8 mouse cellular contexts compared by ENCODE assay signal in the genomic region with DNA sequence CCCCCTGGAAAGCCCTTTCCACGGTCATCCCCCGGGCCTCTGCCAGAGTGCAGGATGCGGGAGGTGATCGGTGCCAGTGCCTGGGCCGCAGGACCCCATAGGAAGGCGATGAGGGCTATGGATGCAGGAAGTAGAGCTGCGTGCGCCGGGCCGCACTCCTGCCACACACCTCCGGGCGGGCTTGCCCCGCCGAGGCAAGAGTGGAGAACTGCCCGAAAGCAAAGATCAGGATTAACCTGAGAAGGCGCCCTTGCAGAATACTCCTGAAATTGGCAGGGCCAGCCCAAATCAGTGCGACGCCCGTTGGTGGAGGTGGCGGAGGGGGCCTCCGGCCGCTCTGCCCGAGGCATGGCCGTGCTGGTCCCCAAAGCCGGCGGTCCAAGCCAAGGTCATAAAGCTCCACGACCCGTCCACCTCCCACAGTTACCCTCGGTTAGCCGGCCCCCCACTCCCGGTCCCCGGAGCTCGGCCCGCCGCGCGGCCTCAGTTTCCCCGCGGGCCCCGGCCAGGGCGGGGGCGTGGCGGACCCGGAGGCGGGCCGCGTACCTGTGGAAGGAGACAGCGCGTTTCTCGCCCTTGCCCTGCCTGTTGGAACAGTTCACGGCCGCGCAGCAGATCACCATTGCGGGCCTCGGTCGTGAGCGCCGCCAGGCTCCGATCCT. TPM values are rescaled to one million over a fixed set of nuclear protein-coding genes. Genes with fewer than 3 reads are reported as not detected.
DNase-seq lines count a peak whose midpoint lies in the region; ATAC-seq and TF ChIP-seq lines count a peak whose summit lies in the region.

No protein-coding gene starts in this region.

- H3K27me3 ChIP-seq in Patski (no peaks in the 10 kb centered on the region), myocyte (ENCODE audit: control insufficient read depth, insufficient read depth, insufficient read length) (no peaks in the 10 kb centered on the region)
- no peaks in the 10 kb centered on the region for H3K27me3 ChIP-seq in hindbrain, embryonic 16.5 days (replicated peaks; ENCODE audit: control insufficient read depth, insufficient read depth, low read length)
- H3K27me3 ChIP-seq in liver, embryonic 11.5 days (replicated peaks; ENCODE audit: control insufficient read depth, insufficient read depth, low read length) = no peaks in the 10 kb centered on the region

- H3K9ac ChIP-seq in hindbrain, embryonic 16.5 days (ENCODE audit: low read depth, low read length) = peak overlapping the region; percentile 92
- peak overlapping the region; percentile 87 for H3K9ac ChIP-seq in liver, embryonic 11.5 days (ENCODE audit: low read depth, low read length)

- no peak for TF ChIP-seq CTCF in lung, adult 2 months (IDR thresholded peaks at IDR 0.05; ENCODE audit: insufficient read depth, low read length)
- TF ChIP-seq CTCF in Patski (IDR thresholded peaks at IDR 0.05) = no peak
- no peak for TF ChIP-seq CTCF in embryonic fibroblast, embryonic 13.5 days (IDR thresholded peaks at IDR 0.05; ENCODE audit: borderline replicate concordance, insufficient read depth, low read length)

- peak overlapping the region; percentile 82 for H3ac ChIP-seq in myocyte (ENCODE audit: control insufficient read depth, insufficient read length)

- peak overlapping the region; percentile 79 for H3K4me3 ChIP-seq in lung, adult 2 months (replicated peaks; ENCODE audit: extremely low read depth, low read depth, low read length)
- peak overlapping the region; percentile 82 for H3K4me3 ChIP-seq in embryonic fibroblast, embryonic 13.5 days (ENCODE audit: insufficient read depth, low read length)
- H3K4me3 ChIP-seq in hindbrain, embryonic 16.5 days (ENCODE audit: low read length) = peak overlapping the region; percentile 98
- peak overlapping the region; percentile 93 for H3K4me3 ChIP-seq in liver, embryonic 11.5 days (ENCODE audit: low read depth, low read length)
- H3K4me3 ChIP-seq in myocyte = peak overlapping the region; percentile 45

- H3K79me2 ChIP-seq in myocyte (ENCODE audit: control insufficient read depth, insufficient read depth) = peaks cover 55% of the 10 kb centered on the region

- peak overlapping the region; percentile 49 for H3K27ac ChIP-seq in embryonic fibroblast, embryonic 13.5 days (ENCODE audit: insufficient read depth, low read length)
- peak overlapping the region; percentile 82 for H3K27ac ChIP-seq in hindbrain, embryonic 16.5 days (ENCODE audit: low read depth, low read length)
- H3K27ac ChIP-seq in liver, embryonic 11.5 days (ENCODE audit: low read depth, low read length) = peak overlapping the region; percentile 83

- WGBS in lung, adult 2 months = 1% methylated on average over 59 of the region's 59 CpGs
- under 1% methylated on average over 55 of the region's 59 CpGs for WGBS in hindbrain, embryonic 16.5 days
- whole genome bisulfite sequencing in liver, embryonic 11.5 days = under 1% methylated on average over 55 of the region's 59 CpGs

- in situ Hi-C loops in Patski (cut with MboI; ENCODE audit: low pct_unique_long_range_greater_than_20kb) = no loop called here

- 0 out of 2 replicates have a peak, but pooled peaks have one; percentile 24 for TF ChIP-seq POLR2A in lung, adult 2 months (IDR thresholded peaks at IDR 0.05; ENCODE audit: borderline replicate concordance, extremely low read depth, low read depth, low read length)
- TF ChIP-seq POLR2A in embryonic fibroblast, embryonic 13.5 days (IDR thresholded peaks at IDR 0.05; ENCODE audit: low read depth, low read length) = peak; percentile 41; the same call in 1 of the 2 replicates
- TF ChIP-seq POLR2A in myocyte (IDR thresholded peaks at IDR 0.05; ENCODE audit: insufficient read length, low read depth) = peak; percentile 47

- ATAC-seq in Patski = peak; percentile 46
- peak; percentile 40 for ATAC-seq in hindbrain, embryonic 16.5 days
- peak; percentile 21 for ATAC-seq in liver, embryonic 11.5 days (replicated peaks; ENCODE audit: low FRiP score)

- peaks cover 6% of the 10 kb centered on the region for H3K4me1 ChIP-seq in lung, adult 2 months (ENCODE audit: control insufficient read depth, insufficient read depth, low read length)
- 0 out of 2 replicates have a peak, but pooled peaks cover 2% of the 10 kb centered on the region for H3K4me1 ChIP-seq in embryonic fibroblast, embryonic 13.5 days (ENCODE audit: control insufficient read depth, insufficient read depth, low read length)
- peaks cover 24% of the 10 kb centered on the region for H3K4me1 ChIP-seq in hindbrain, embryonic 16.5 days (ENCODE audit: control insufficient read depth, insufficient read depth, low read depth, low read length)
- H3K4me1 ChIP-seq in liver, embryonic 11.5 days (replicated peaks; ENCODE audit: control insufficient read depth, insufficient read depth, low read length) = peaks cover 18% of the 10 kb centered on the region

- H3K4me2 ChIP-seq in hindbrain, embryonic 16.5 days (ENCODE audit: low read length) = peak overlapping the region; percentile 79
- peak overlapping the region; percentile 97 for H3K4me2 ChIP-seq in liver, embryonic 11.5 days
- H3K4me2 ChIP-seq in myocyte (ENCODE audit: low read depth) = peak overlapping the region; percentile 93

- CTCF ChIA-PET in Patski (lab: Charles Lee) = interaction anchor here (1.3 kb wide), 1 partner anchor 85 kb away, joined by 3 read pairs; no protein-coding TSS in a partner anchor

- H3K9me3 ChIP-seq in hindbrain, embryonic 16.5 days (ENCODE audit: control insufficient read depth, low read length) = no peaks in the 10 kb centered on the region
- H3K9me3 ChIP-seq in liver, embryonic 11.5 days (ENCODE audit: control insufficient read depth, low read length) = no peaks in the 10 kb centered on the region

- H3K36me3 ChIP-seq in hindbrain, embryonic 16.5 days (ENCODE audit: control insufficient read depth, insufficient read depth, low read length) = 0 out of 2 replicates have a peak, but pooled peaks cover 4% of the 10 kb centered on the region
- peaks cover 8% of the 10 kb centered on the region; the same call in 1 of the 2 replicates for H3K36me3 ChIP-seq in liver, embryonic 11.5 days (ENCODE audit: control insufficient read depth, insufficient read depth, low read length)
- no peaks in the 10 kb centered on the region for H3K36me3 ChIP-seq in myocyte (ENCODE audit: control insufficient read depth, insufficient read depth)

- DNase-seq in lung, adult 2 months = peak; percentile 59
- no peak for DNase-seq in lung, postnatal 25 days (ENCODE audit: low spot score)
- no peak for DNase-seq in Patski (ENCODE audit: low read depth, low spot score)
- peak; percentile 73 for DNase-seq in liver, embryonic 11.5 days (ENCODE audit: low spot score)
- DNase-seq in spleen, adult 18-20 months = no peak

- POLR2A ChIA-PET in Patski (lab: Charles Lee) = interaction anchor here (0.7 to 1.0 kb wide), 2 partner anchors 48 to 85 kb away, joined by 4 read pairs; a partner anchor contains a TSS

TF ChIP-seq in myocyte, 11 proteins besides CTCF, POLR2A, EP300 and RAD21:
- TF ChIP-seq MYOG (IDR thresholded peaks at IDR 0.05; ENCODE audit: control insufficient read depth in 1 of 3, insufficient read depth in 1 of 3, insufficient read length in 2 of 3, low read depth in 2 of 3) (no peak), TCF3 (IDR thresholded peaks at IDR 0.05; ENCODE audit: insufficient read length, low read depth) (no peak), CEBPB (IDR thresholded peaks at IDR 0.05; ENCODE audit: insufficient read depth, poor library complexity, severe bottlenecking) (no peak), SRF (IDR thresholded peaks at IDR 0.05; ENCODE audit: control insufficient read depth, insufficient read length, low read depth) (no peak), TCF12 (IDR thresholded peaks at IDR 0.05; ENCODE audit: insufficient read depth, poor library complexity, severe bottlenecking) (no peak), REST (IDR thresholded peaks at IDR 0.05; ENCODE audit: insufficient read depth, insufficient read length) (no peak), POLR2AphosphoS2 (IDR thresholded peaks at IDR 0.05; ENCODE audit: insufficient read length, low read depth) (no peak), USF1 (IDR thresholded peaks at IDR 0.05; ENCODE audit: low read depth) (no peak), E2F4 (IDR thresholded peaks at IDR 0.05; ENCODE audit: insufficient read depth) (no peak), MYOD1 (IDR thresholded peaks at IDR 0.05; ENCODE audit: control insufficient read depth in 1 of 3, insufficient read length in 2 of 3, low read depth in 2 of 3) (no peak), MAX (IDR thresholded peaks at IDR 0.05; ENCODE audit: low read depth) (no peak)

RNA-seq across cellular contexts. Expression of a gene that starts 0.6 kb away (rescaled TPM):
- polyA plus RNA-seq in lung, adult 2 months (2012; rRNA removed) = 28.5 and 29.3 TPM in 2 replicates
- polyA plus RNA-seq in Patski (2021) (86.0 TPM), myocyte (2012; fragmentation: generic; extraction: Trizol) (52.9 TPM)
- polyA plus RNA-seq in embryonic fibroblast, embryonic 13.5 days (2011; ENCODE audit: insufficient read length, low read depth, missing spikeins) = 34.5 and 38.7 TPM in 2 replicates
- polyA plus RNA-seq in hindbrain, embryonic 16.5 days (2015; fragmentation: Nextera tagmentation; extraction: Ambion mirVana) = 51.3 and 52.6 TPM in 2 replicates
- 28.9 and 31.7 TPM in 2 replicates for polyA plus RNA-seq in liver, embryonic 11.5 days (2014; fragmentation: Nextera tagmentation; extraction: Ambion mirVana)

RNA-seq across cellular contexts. Expression of a gene that starts 2.7 kb away (rescaled TPM):
- polyA plus RNA-seq in lung, adult 2 months (2012; rRNA removed) = 38.6 and 50.6 TPM in 2 replicates
- polyA plus RNA-seq in Patski (2021) (74.5 TPM), myocyte (2012; fragmentation: generic; extraction: Trizol) (49.9 TPM)
- 92.8 and 110 TPM in 2 replicates for polyA plus RNA-seq in embryonic fibroblast, embryonic 13.5 days (2011; ENCODE audit: insufficient read length, low read depth, missing spikeins)
- 85.6 and 92.1 TPM in 2 replicates for polyA plus RNA-seq in hindbrain, embryonic 16.5 days (2015; fragmentation: Nextera tagmentation; extraction: Ambion mirVana)
- 86.2 and 87.6 TPM in 2 replicates for polyA plus RNA-seq in liver, embryonic 11.5 days (2014; fragmentation: Nextera tagmentation; extraction: Ambion mirVana)

RNA-seq across cellular contexts. Expression of a gene that starts 47.7 kb away (rescaled TPM):
- 26.8 and 29.1 TPM in 2 replicates for polyA plus RNA-seq in lung, adult 2 months (2012; rRNA removed)
- polyA plus RNA-seq in Patski (2021) = 86.4 TPM
- 81.7 and 95.6 TPM in 2 replicates for polyA plus RNA-seq in embryonic fibroblast, embryonic 13.5 days (2011; ENCODE audit: insufficient read length, low read depth, missing spikeins)
- 134 and 147 TPM in 2 replicates for polyA plus RNA-seq in hindbrain, embryonic 16.5 days (2015; fragmentation: Nextera tagmentation; extraction: Ambion mirVana)
- 297 and 324 TPM in 2 replicates for polyA plus RNA-seq in liver, embryonic 11.5 days (2014; fragmentation: Nextera tagmentation; extraction: Ambion mirVana)
- 81.4 TPM for polyA plus RNA-seq in myocyte (2012; fragmentation: generic; extraction: Trizol)

RNA-seq across cellular contexts. Expression of a gene that starts 49.7 kb away (rescaled TPM):
- polyA plus RNA-seq in lung, adult 2 months (2012; rRNA removed) = 7.1 and 10.1 TPM in 2 replicates
- polyA plus RNA-seq in Patski (2021) = 10.4 TPM
- 10.6 and 10.7 TPM in 2 replicates for polyA plus RNA-seq in embryonic fibroblast, embryonic 13.5 days (2011; ENCODE audit: insufficient read length, low read depth, missing spikeins)
- 9.1 and 9.4 TPM in 2 replicates for polyA plus RNA-seq in hindbrain, embryonic 16.5 days (2015; fragmentation: Nextera tagmentation; extraction: Ambion mirVana)
- 23.1 and 24.2 TPM in 2 replicates for polyA plus RNA-seq in liver, embryonic 11.5 days (2014; fragmentation: Nextera tagmentation; extraction: Ambion mirVana)
- 3.3 TPM for polyA plus RNA-seq in myocyte (2012; fragmentation: generic; extraction: Trizol)

Comparison
In these comparisons a context has a peak if more than half of its experiments do, and no peak if none do; other contexts are left out.
1. DNase-seq: peak in lung, adult 2 months (single experiment) and liver, embryonic 11.5 days (single experiment); none in lung, postnatal 25 days (single experiment), Patski (single experiment) and spleen, adult 18-20 months (0 of 2).
2. H3K4me3 ChIP-seq: peak in every context shown above with its lines; median percentile 98 in hindbrain, embryonic 16.5 days; 93 in liver, embryonic 11.5 days; 82 in embryonic fibroblast, embryonic 13.5 days; 79 in lung, adult 2 months; 45 in myocyte.
3. Peak in every context shown above with its lines, with median percentiles within 50 percentile points of each other: POLR2A ChIP-seq, ATAC-seq, H3K27ac ChIP-seq and H3K4me2 ChIP-seq.